Mouse (Mus musculus): ENCODE results near the gene 2310022A10Rik.

Gene 2310022A10Rik

DNA sequence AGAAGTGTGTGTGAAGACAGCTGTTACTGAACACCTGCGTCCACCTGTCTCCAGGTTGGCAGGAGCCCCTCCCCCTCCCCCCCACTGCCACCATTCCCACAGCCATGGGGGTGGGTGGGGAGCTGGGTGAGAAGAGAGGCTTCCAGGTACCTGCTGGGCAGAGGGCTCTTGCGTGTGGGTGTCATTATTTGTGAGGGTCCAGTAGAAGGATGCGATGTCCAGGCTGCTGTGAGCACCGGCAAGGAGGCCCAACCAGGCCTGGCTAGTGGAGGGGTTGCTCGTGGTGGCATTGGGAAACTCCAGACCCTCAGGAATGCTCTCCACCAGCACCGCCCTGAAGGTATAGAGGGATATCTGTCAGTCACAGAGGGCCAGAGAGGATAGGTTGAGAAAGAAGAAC is 12.1 kb upstream of the 2310022A10Rik start:
- in situ Hi-C loops (cut with MboI; ENCODE audit: low sequenced_read_pairs), result no loop called here

DNA sequence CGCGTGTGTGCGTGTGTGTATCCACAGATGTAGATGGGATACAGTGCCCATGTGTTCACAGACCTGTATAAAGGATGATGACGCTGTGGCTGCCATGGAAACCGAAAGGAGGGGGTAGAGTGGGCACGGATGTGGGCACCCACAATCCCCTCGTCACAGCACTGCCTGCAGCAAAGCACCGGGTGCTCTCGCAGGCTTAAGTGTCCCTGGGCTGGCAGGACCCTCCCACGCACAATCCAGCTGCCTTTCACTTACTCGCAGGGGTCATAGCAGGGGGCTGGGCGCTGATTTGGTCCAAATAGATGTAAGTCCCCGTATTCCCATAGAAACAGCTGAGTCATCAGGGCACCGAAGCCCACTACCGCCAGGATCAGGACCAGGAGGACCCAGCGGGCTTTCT is 11.6 kb upstream of the 2310022A10Rik start:
- in situ Hi-C loops (cut with MboI; ENCODE audit: low sequenced_read_pairs), result no loop called here

DNA sequence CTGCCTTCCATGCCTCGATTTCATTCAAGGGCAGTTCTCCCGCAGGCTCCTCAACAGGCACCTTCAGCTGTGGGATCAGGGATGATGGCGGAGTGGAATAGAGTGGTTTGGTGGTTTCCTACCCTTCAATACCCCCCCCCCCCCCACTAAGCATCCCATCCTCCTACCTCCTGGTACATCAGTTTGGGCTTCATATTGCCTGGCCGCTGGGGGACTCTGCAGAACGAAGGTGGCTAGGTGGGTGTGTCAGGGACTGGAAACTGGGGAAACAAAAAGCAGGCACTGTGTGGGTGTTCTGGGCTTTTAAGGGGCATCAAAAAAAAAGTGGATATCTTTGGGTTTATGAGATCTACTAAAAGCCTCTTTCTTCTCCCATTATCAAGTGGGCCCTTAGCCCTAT is 11.1 kb upstream of the 2310022A10Rik start:
- in situ Hi-C loops (cut with MboI; ENCODE audit: low sequenced_read_pairs), result no loop called here

DNA sequence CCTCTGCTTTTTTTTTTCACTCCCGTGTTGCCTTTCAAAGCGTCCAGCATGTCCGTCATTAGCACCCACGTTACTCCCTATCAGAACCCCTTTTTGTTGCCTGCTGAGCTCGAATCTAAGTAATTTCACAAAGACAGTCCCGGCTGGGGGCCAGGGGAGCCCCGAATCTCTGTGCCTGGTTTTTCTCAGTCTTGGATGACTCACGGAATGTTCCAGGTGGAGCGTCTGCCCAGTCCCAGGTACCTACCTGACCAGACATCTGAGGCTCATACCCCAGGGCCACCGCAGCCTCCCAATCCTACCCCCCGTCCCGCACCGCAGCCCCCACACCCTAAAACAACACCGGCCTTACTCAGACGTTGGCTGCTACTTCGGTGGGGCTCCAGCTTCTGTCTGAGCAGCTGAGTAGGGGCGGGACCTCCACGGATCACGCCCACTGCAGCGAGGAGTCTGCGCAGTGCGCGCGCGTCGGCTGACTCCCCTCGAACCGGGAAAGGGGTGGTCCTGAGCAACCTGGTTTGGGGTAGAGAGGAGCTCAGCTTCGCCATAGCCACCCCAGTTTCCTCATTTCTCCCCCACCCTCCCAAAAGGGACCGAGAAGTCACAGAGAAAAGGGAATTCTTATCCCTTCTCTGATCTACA is 10.5 kb upstream of the 2310022A10Rik start:
- in situ Hi-C loops (cut with MboI; ENCODE audit: low sequenced_read_pairs), result no loop called here

DNA sequence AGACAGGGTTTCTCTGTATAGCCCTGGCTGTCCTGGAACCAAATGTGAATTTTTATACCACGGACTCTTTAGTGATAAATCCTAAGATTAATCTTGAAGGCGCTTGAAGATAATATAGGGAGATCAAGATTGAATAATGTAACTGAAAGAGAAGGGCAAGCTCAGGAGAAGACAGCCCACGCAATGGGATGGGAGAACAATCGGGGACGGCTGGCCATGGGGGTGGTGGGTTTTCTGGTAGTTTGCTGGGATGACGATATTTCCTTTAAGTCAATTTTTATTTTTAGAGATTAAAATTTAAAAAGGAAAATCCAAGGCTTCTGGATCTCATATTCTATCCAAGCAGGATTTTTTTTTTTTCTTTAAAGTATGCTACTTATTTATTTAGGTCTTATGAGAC is 10.0 kb upstream of the 2310022A10Rik start:
- in situ Hi-C loops (cut with MboI; ENCODE audit: low sequenced_read_pairs), result no loop called here

DNA sequence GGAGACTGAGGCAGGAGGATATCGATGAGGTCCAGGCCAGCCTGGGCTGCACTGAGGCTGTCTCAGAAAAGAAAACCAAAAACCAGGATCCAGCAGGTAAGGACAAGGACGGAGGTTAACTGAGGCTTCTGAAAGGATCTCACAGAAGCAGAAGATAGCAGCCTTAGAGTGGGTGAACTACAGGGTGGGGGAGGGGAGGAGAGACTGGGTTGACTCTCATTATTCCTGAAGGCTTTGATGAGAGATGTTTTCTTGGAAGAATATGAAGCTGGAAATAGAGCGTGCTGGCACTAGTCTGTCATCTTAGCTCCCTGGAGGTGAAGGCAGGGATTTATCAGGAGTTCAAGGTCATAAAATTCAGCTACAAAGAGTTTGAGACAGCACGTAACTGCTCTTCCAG is 9.2 kb upstream of the 2310022A10Rik start:
- in situ Hi-C loops (cut with MboI; ENCODE audit: low sequenced_read_pairs), result no loop called here

DNA sequence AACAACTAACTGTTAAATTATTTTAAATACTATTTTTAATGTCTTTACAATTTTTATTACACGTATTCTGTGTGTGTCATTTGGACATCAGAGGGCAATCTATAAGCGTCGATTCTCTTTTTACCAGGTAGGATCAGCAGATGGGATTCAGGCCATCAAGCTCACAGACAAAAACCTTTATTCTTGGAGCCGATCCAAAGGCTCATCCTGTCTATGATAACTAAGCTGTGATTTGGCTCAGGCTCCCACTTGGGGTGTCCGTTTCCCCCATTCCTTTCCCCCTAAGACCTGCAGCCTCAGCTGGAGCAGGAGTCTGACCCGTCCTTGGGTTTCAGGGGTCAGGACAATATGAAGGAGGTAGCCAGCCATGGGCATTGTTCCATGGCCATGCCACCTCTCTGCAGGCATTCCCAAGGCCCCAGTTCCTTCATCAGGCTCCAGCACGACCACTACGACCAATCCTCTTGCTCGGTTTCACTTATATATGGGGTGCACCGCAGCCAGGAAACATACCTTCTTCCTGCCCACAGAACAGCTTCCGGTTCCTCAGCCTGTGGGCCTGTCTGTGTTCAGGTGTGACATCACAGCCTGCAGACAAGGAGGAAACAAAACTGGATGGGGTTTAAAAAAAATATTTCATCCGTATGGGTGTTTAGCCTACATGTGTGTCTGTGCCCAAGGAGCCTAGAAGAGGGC is 8.2 kb upstream of the 2310022A10Rik start:
- in situ Hi-C loops (cut with MboI; ENCODE audit: low sequenced_read_pairs), result no loop called here

DNA sequence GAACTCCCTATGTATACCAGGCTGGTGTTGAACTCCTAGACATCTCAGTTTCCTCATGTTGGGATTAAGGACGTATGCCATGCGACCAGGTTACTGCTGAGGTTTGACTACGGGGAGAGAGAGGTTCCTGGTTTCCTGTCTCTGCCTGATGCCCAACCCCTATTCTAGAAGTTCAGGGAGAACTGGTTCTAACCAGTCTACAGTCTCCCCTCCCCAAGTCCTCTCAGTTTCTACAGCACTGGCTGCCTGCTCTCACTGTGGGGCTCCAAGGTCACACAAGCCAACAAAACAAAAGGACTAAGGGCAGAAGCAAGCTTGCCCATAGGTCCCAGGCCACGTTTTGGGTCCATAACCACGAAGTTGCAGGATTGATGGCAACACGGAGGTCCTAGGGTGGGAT is 3.4 kb upstream of the 2310022A10Rik start:
- in situ Hi-C loops (cut with MboI; ENCODE audit: low sequenced_read_pairs), result no loop called here

DNA sequence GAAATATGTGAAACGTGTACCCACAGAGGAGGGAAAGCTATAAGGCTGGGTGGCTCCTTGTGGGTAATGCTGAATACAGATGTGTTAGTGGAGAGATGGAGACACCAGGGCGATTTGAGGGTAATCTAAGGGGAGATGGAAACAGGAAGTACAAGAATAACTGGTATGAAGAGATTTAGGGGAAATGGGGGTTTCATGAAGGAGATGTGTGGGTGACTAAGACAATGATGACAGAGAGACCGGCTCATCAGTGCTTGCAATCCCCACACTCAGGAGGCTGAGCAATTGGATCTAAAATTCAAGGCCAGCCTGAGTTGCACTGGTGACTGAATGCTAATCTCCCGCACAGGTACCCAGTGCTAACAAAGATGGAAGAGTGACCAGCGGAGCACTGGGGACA is 963 bp upstream of the 2310022A10Rik start:
- in situ Hi-C loops (cut with MboI; ENCODE audit: low sequenced_read_pairs), result no loop called here

DNA sequence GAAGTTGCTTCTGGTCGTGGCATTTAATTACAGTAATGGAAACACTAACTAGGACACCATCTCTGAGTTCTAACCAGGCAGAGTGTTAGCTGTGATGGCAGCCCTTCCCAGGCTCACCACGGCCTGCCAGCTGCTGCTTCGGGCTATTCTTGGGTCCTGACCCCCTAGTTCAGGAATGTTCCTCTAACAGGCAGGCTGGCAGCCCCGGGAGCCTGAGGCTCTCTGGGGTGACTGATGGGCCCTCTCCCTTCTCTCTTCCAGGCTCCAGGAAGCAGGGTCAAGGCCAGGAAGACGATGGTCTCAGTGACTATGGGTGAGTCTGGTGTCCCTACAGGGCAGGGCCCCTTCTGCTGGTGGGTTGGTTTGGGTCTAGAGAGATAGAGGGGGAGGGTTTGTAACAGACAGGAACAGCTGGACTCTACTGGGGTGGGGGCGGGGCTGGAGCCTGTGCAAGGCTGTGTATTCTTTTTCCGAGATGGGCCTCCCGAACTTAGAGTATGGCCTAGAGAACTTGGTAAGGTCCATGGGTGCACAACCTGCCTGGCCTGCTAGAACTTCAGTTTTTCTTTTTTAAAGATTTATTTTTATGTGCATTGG is 7.4 kb downstream of the 2310022A10Rik start:
- in situ Hi-C loops (cut with MboI; ENCODE audit: low sequenced_read_pairs), result no loop called here

DNA sequence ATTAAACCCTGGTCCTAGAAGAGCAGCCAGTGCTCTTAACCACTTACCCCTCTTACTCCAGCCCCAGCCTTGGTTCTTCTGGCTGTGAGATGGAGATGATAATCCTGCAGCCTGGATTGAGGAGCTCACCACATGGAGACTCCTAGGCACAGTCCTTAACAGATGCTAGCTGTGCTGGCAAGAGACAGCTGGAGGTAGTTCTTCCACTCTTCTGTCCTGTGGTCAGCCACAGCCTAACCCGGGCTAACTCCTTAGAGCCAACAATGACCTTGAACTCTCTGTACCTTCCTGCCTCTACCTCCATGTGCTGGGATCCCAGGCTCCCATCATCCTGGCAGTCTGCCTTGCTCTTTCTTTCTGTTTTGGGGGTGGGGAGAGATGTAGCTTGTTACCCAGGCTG is 7.9 kb downstream of the 2310022A10Rik start:
- in situ Hi-C loops (cut with MboI; ENCODE audit: low sequenced_read_pairs), result no loop called here

DNA sequence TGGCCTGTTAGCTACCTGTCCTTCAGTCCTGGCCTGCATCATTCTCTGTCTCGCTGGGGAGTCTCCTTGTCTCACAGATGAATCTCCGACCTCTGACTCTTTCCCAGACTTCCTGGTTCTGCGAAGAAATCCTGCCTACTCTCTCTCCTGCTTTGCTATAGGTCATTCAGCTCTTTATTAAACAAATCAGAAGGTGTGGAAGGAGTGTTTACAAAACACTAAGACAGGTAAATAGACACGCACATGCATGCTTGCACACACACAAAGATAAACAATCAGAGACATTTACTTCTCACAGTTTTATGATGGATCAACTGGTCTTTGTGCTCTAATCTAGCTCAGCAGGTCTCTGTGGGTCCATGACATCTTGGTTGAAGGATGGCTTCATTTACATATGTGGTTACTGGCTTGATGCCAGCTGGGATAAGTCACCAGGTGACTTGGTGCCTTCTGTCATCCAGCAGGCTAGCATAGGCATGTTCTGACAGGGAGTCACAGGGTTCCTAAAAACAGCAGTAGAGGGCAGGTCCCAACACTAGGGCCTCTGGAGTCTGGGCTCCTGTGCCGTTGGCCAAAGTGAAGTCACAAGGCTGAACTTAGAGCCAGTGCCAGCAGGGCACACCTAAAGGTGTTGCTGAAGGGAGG is 16.7 kb downstream of the 2310022A10Rik start:
- in situ Hi-C loops (cut with MboI; ENCODE audit: low sequenced_read_pairs), result no loop called here

DNA sequence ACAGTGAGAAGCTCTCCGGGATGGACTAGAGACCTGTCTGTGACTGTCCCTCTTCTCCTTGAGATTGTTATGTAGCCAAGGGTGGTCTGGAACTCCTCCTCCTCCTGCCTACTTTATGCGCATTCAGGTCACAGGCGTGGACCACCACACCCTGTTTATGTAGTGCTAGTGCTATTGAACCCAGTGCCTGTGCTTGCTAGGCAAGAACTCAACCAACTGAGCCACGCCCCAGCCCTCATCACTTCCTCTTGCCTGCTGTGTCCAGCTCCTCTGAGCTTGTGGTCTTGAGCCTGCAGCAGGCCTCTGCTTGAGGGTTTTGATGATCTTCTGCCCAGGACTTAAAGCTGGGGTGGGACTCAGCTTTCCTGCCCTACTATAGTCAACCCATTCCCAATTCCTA is 19.1 kb downstream of the 2310022A10Rik start:
- in situ Hi-C loops (cut with MboI; ENCODE audit: low sequenced_read_pairs), result no loop called here

DNA sequence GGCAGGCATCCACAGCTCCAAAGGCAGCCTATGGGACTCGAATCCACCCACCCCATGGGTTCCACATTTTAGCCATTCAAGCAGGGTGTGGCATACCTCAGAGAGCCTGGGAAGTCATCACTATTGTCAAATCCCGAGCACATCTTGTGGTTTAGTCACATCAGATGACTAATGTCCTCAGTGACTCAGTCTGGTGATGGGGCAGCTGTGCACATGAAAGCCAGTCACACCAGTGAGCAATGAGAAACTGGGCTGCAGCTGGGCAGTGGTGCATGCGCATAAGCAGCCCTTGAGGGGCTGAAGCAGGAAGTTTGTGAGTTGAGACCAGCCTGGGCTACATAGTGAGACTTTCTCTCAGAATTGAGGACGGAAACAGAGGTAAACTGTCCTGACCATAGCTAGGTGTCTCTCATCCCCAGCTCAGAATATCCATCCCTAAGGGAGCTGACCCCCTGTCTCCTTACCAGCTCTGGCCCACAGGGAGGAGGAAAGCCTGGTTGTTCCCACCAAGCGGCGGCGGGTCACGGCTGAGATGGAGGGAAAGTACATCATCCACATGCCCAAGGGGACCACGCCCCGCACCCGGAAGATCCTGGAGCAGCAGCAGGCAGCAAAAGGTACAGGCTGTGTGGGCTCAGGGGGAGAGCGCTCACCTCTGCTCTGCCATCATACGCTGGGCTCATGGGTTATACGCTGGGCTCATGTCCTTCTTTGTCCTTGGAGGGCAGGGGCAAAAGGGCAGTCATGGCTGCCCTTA is 21.3 kb downstream of the 2310022A10Rik start:
- in situ Hi-C loops (cut with MboI; ENCODE audit: low sequenced_read_pairs), result no loop called here

DNA sequence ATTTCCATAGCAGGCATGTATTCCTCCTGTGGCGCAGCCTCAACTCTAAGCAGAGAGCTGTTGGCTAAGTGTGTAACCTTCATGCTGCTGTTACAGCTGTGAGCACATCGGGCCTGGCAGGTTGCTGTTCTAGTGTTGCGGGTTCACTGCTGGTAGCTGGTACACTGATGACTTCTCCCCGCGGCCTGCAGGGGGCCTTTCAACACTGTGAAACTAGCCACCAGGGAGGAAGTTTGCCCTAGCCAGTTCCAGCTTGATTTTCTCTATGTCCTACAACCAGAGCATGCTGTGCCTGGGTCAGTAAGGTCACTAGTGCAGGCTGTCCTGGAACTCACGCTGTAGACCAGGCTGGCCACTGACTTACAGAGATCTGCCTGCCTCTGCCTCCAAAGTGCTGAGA is 23.9 kb downstream of the 2310022A10Rik start:
- in situ Hi-C loops (cut with MboI; ENCODE audit: low sequenced_read_pairs), result no loop called here

DNA sequence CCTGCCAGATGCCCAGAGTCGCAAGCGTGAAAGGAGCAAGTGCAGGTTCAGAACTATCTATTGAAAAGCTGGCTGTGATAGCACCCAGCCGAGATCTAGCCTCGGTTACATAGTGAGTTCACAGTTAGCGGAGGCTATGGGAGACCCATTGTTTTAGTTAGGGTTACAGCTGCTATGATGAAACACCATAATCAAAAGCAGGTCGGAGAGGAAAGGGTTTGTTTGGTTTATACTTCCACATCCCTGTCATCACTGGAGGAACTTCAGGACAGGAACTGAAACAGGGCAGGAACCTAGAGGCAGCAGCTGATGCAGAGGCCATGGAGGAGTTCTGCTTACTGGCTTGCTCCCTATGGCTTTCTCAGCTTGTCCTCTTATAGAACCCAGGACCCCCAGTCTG is 24.6 kb downstream of the 2310022A10Rik start:
- in situ Hi-C loops (cut with MboI; ENCODE audit: low sequenced_read_pairs), result no loop called here

DNA sequence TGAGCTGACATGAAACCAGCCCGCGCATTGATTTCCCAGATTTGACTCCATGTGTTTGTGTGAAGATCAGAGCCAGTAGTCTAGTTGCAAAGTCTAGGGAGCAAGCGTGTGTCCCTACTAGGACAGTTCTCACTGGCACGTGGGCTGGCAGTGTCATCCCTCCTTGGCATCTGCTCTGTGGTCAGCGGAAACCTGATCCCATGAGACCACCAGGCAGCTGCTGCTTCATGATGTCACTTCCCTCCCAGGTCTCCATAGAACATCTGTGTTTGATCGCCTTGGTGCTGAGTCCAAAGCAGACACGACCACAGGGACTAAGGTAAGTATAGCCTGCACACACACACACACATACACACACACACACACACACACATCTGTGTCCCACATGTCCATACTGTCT is 25.4 kb downstream of the 2310022A10Rik start:
- in situ Hi-C loops (cut with MboI; ENCODE audit: low sequenced_read_pairs), result no loop called here

DNA sequence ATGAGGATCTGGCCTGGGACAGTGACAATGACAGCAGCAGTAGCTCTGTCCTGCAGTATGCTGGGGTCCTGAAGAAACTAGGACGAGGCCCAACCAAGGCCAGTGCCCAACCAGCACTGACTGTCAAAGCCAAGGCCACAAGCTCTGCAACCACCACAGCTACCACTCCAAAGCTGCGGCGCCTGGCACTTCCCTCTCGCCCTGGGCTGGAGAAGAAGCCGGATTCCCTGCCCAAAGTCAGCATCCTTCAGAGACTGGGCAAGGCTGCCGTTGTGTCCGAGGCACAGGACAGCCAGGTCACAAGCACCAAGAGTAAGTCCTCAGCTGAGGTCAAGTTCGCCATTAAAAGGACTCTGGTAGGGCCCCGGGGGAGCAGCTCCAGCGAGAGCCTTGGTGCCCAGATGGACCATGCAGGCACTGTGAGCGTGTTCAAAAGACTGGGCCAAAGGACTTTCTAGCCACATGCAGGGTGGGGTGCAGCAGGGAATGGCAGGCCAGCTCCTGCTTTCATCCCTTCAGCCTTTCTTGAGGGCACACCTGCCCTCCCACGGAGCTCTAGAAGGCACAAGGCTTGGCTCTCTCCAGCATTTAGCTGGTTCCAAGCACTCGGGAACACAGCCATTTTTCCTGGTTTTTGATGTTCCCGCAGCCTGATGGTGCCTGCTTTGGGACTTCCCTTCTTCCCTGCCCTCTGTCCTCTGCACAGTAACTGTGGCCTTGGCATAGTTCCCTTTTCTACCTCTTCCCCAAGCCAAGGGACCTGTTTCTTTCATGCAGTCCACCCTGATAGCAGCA is 27.5 kb downstream of the 2310022A10Rik start:
- in situ Hi-C loops (cut with MboI; ENCODE audit: low sequenced_read_pairs), result no loop called here

DNA sequence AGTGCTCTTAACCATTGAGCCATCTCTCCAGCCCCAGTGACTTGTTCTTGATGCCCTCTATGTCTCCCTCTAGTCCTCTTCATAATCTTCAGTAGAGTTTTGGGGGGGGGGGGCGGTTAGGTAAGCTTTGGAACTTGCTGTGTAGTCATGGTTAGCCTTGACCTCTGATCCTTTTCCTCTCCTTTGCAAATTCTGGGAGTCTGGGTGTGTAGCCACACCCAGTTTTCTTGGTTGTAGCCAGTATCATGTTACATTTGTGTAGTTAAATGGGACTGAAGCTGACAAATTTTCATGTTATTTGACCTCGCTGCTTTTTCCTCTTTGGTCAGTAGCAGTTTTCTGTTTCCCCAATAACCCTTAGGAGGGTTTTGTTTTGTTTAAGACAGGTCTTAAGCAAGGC is 33.8 kb downstream of the 2310022A10Rik start:
- in situ Hi-C loops (cut with MboI; ENCODE audit: low sequenced_read_pairs), result no loop called here

DNA sequence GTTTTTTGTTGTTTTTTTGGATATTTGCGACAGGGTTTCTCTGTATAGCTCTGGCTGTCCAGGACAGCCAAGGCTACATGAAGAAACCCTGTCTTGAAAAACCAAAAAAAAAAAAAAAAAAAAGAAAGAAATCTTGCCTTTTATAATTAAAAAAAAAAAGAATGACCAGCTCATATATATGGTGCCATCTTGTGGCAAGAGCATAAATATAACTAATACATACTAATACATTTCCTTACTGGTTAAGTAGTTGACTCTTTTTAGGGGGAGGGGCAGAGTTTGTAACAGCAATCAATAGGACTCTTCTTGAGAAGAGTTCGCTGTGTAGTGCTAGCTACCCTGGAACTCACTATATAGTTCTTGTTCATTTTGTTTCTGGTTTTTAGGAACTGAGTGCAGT is 34.7 kb downstream of the 2310022A10Rik start:
- in situ Hi-C loops (cut with MboI; ENCODE audit: low sequenced_read_pairs), result no loop called here
